Mouse (Mus musculus) c-Kit-negative CD71-positive TER-119-positive erythroid progenitor cells, embryonic 14.5 days (primary cell): Measurements from ENCODE around the gene Pdia2.

Experiments used
- DNase-seq: peaks from one replicate; pipeline ENCODE4 v3.0.0-alpha.2; 2013; ENCODE audit warnings: low read depth, low spot score

Gene Pdia2

DNA sequence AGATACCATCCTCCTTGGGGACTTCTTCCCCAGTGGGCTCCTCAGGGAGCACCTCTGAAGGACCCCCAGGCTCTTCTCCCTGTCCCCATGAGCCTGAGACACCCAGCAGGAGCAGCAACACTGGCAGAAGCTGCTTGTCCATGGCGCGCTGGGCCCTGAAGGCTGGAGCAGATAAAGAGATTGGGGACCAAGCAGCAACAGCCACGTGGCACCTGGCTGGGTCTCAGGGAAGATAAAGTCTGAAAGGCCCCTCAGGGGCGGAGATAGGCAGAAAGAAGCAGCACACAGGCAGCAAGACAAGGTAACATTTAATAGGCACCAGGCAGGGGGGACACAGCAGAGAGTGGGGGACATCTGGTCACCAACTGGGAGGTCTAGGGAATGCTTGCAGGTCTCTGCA, at the start of gene Pdia2:
Gene Pdia2, minus strand, starts transcription at position 196 of the 400 bp plus-strand sequence.
- peak; percentile 38 for DNase-seq

DNA sequence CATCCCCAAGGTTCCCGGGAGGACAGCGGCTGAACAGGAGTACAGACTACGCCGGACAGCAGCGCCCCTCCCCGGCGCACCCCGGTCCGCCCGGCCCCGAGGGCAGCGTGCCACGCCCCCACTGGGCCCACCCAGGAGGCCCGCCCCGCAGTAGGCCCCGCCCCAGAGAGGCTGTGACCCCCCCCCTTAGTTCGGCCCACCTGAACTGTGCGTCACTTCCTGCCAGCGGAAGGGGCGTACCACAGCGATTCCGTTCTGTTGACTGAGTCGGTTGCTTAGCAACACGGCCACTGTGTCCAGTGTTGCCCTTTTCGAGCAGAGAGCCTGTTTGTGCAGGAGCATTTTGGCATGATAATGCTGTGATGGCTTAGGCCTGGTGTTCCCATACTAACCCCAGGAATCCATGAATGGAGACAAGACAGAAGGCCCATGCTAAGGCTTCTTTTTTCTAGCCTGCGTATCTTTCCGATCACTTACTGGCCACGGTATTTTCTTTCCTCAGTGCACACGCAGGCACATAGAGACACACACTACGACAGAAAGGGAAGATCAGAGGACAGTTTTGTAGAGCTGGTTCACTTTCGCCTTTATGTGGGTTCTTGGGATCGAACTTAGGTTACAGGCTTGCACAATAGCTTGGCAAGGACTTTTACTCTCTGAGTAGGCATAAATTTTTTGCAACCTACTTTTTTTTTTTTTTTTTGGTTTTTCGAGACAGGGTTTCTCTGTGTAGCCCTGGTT, 45.4 kb upstream of the Pdia2 start, which contains the start of gene Fam234a:
Gene Fam234a, minus strand, starts transcription at position 142 of the 741 bp plus-strand sequence.
- DNase-seq: peak; percentile 79

DNA sequence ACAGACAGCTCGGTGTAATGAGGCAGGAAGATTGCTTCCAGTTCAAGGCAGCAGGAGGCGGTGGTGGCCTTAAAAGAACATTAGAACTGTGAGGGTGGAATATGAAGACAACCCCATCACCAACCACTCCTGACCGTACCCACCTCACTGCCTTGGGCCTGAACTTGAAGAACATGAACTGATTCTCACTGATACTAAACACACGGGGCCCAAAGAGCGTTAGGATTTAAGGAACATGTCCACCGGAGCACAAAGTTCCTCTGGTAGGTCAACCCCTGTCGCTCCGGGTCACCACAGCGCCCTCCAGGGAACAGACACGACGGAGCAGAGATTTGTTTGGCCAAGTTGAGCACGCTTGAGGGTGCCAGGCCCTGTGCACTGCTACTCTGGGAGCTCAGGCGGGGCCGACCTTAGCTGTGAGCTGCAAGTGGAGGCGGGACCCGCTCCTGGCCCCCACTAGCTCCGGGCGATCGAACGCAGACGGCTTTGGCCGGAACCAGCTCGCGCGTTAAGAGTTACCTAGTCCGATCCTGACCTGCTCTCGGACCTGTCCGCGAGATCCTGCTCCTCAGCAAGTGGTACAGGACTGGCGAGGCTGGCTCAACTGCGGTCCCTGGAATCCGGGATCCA, 44.7 kb upstream of the Pdia2 start:
- no peak for DNase-seq

DNA sequence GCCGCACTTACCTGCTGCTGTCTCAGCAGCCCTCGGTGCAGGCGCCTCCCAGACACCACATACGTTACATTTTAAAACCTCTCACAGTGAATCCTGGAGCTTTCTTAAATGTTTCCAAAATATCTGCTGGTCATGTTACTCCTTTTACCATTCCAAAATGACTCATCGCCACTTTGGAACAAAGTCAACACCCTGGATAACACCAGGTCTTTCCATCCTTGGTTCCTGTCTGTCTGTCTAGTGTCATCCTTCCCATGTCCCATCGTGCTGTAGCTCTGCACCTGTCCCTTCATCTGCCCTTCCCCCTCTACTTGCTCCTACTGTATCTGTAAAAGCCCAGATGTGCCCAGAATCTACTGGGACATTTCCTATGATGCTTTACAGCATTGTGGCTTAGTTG, 42.1 kb upstream of the Pdia2 start:
- DNase-seq: no peak

DNA sequence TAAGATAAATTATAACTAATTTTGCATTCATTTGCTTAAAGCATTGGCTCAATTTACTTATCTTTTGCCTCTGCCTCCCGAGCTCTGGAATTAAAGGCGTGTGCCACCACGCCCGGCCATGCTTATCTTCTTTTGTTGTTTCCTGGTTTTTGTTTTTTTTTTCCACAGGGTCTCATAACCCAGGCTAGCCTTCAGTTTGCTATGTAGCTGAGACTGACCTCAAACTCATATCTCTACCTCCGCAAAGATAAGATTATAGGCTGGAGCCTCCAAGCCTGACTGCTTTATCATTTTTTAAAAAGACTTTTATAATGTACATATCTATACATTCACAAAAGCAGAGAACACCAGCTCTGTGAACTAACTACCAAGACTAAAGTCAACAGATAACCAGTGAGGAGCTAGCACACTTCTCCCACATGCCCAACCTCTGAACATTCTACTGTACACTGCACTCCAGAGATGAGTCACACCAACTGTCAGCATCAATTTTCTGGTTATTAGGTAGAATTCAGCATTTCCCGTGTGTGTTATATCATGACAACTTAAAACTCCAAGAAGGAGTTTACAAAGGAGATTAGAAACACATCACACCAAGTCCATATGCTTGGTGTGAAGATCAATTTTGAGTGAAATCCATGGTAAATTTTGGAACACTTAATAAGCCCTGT, 41.4 kb upstream of the Pdia2 start:
- no peak for DNase-seq

DNA sequence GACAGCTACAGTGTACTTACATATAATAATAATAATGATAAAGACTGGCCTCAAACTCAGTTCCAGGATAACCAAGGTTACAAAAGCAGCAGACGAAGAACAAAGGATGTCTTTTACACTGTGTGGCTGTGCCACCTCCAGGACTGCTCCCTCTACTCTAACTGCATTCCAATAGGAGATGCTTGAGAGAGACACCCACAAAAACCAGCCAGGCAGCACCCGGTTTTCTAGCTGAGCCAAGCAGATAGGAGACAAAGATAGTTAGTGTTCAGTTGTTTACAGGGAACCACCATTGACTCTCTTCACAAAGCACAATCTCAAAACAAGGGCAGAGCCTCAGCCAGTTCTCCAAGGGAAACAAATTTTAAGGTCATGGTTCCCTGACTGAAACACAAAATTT, 40.7 kb upstream of the Pdia2 start:
- no peak for DNase-seq

DNA sequence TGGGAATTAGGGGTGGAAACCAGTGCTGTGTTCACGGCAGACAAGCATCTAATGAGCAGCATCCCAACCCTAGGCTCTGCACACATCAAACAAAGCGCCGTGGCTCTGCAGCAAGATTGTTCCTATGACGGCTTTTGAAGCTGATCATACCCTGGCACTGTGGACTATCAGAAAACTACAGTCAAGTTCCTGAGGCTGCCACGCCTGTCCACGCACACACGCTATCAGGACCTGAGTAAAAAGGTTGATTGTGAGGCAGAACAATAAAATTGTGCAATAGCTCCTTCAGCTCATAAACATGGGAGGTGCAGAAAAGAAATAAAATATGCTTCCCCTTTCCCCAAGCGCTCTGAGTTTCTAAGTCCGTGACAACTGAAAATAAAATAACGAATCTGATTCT, 38.8 kb upstream of the Pdia2 start:
- DNase-seq: no peak

DNA sequence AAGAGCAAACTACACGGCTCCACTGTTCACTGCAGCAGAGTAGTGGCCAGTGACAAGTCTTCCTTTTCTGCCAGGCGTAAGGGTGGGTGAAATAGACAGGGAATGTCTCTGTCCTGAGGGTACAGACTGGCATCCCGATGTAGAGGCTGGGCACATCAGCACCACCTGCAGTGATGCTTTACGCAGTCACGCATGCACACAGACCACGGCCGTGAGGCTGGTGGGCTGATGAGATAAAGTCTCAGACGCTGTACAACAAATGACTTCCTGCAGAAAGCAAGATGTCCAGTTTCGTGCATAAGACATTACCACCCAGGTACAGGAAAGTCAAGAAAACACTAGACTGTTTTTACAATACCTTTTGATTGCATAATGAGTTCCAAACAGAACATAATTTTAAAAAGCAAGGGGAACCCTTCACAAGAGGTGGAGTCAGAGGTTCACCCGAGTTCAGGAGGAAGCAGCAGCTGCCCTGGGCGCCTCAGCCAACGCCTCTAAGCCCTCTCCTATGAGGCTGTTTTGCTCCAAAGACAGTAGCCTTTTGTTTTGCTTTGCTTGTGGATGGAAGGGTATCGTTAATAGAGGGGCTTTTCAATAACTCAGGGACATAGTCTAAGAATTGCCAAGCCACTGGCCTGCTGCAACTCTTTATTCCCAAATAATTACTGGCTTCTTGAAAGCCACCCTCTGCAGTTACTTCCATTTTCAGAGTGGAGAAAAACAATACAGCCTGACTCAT, 36.4 kb upstream of the Pdia2 start:
- no peak for DNase-seq

DNA sequence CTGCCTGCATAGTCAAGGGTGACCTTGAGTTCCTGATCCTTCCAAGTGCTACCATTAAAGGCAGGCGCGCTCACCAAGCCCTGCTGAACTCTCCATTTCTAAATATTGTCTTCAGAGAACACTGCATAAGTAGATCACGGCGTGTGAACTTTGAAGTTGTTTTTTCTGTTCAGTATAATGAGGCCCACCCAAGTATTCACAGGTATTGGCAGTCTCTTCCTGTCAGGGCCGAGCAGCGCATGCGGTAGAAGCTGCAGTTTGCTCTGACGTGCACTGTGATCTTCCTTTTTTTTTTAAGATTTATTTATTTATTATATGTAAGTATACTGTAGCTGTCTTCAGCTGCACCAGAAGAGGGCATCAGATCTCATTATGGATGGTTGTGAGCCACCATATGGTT, 35.5 kb upstream of the Pdia2 start:
- no peak for DNase-seq

DNA sequence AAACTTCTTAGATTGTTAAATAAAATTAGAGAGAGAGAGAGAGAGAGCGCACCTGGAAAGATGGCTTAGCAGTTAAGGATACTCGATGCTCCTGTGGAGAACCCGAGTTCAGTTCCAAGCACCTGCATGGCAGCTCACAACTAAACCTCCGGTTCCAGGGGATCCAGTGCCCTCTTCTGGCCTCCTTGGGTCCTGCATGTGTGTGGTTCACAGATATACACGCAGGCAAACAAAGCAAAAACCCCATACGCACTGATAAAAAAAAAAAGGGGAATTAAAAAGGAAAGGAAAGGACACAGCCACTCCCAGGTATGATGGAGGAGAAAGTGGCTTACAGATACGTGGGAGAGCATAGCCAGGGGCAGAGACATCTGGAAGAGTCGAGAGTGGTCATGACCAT, 34.0 kb upstream of the Pdia2 start:
- no peak for DNase-seq

DNA sequence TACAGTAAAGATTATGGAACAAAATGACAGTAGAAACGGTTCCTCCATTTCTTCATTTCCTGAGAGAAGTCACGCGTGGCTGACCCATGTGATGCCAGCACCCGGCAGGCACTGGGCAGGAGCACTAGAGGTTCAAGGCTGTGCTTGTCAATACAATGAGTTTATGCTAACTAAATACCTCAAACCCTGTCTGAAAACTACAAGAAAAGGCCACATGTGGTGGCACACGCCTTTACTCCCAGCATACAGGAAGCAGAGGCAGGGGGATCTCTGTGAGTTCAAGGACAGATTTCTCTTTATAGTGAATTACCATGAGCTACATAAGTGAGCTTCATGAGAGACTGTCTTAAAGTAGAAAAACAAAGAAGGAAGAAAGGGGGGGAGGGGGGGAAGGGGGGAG, 32.3 kb upstream of the Pdia2 start:
- DNase-seq: no peak

DNA sequence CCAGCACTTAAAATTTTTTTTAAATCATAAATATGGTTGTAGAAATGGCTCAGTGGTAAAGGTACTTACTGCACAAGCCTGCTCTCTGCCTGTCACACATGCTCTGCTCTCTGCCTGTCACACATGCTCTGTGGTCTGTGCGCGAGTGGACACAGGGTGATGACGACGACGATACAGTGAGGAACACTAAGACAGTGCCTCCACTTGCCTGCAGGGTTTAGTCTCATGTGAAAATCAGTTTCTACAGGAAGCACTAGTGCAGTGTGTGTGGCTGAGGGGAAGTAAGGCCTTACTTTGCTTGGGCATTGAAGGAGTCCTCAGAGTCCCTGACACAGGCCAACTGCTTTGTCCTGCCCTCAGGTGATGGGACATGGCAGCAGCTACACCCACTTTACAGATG, 30.9 kb upstream of the Pdia2 start:
- DNase-seq: no peak

DNA sequence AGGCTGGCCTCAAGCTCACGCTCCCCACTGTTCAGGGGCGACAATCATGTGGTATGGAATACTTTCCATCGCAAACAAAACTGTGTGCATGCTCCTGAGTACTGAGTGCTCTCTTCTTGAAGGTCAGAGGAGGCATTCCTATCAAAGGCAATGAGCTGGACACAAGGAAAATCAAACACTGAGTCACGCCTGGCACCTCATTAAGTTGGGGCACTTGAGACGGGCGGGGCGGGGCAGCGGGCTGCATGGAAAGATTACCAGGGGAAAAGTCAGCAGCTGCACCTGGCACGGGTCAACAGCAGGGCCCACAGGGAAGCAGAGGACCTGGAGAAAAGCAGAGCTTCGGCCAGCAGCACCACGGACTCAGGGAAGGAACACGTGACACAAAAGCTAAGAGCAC, 26.3 kb upstream of the Pdia2 start:
- DNase-seq: no peak

DNA sequence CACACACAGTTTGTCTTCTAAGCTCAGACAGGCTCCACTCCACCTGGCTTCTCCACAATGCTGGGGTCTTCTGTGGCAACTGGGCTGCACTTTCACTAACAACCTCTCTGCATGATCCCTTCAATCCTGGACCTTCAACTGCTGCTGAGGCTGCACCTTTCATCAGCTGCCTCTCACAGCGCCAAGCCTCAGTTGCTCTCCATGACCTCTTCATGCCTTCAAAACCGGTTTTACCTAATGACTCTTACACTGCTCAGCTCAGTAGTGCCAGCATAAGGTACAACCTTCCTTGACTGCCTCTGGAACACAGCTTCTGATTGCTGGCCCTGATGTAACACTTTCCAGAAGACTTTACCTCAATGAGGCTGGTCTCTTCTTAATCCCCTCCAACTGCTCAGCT, 22.6 kb upstream of the Pdia2 start:
- DNase-seq: no peak

DNA sequence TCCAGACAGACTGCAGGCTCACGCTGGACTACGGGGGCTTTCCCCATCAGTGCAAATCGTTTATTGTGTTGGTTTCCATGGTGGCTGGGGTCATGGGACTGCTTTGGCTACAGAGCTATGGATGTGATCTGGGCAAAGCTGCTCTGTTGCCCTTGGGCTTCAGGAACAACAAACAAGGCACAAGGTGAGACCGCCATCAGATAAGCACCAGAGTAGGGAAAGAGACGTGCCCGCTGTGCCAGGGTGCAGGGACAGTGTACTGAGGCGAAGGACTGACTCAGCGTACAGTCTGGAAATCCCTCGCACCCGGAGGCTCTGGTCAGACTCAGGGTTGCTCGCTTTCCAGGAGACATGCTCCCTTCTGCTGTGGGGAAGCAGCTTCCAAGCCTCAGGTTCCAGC, 13.8 kb upstream of the Pdia2 start:
- no peak for DNase-seq

DNA sequence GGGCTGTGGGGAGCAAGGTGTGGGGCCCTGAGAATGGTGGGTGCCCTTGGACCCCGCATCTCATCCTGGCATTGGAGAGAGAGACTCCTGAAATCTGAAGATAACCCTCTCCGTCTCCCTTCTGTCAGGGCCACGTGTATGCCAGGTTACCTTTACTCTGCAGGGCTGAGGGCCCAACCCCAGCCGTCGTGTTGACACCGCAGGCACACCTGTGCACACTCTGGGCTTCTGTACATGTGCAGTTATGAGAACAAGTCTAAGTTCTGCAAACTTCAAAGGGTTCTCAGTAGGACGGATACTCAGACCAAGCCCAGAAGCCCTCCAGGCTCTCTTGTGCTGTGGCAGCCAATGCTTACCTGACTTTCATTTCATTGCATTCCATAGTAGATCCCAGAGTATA, 13.4 kb upstream of the Pdia2 start:
- no peak for DNase-seq

DNA sequence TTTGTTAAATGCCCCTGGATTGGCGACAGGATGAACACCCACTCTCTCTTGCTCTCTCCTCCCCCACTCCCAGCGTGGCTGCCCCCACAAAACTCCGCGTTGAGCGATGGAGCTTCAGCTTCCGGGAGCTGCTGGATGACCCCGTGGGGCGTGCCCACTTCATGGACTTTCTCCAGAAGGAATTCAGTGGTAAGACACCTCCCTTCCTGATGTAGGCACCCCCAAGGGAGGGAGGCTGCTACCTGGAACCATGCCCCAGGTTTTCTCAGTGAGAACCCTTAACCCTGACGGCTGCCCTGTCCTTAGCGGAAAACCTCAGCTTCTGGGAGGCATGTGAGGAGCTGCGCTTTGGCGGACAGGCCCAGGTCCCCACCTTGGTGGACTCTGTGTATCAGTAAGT, 8.8 kb upstream of the Pdia2 start, which contains the start of gene Arhgdig:
Gene Arhgdig, minus strand, starts transcription at position 101 of the 400 bp plus-strand sequence.
- DNase-seq: no peak

DNA sequence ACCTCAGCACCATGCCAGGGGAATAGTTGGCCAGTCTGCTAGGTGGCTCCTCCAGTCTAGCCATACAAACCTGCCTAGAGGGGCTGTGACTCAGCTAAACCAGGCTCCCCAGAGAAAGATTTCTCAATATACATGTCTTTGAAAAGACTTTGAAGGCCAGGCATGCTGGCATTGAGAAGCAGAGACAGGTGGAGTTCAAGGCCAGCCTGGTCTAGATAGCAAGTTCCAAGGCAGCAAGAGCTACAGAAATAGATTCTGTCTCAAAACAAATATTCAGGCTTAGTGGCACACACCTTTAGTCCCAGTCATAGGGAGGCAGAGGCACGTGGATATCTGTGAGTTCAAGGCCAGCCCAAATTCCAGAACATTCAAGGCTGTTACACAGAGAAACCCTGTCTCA, 7.5 kb upstream of the Pdia2 start:
- DNase-seq: no peak

DNA sequence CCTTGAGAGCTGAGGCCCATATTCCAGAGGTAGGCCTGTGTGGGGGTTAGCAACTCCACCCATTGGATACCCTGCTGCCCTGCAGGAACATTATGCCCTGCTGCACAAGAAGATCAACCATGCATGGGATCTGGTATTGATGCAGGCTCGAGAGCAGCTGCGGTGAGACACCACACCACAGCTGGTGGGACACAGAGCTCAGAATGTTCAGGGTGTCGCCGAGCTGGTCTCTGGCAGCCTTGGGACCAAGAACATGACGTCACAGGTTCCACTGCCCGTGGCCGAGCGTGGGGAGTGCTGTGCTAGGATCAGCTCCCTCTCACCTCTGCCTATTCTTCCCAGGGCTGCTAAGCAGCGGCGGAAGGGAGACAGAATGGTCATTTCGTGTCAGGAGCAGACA, 5.9 kb upstream of the Pdia2 start:
- no peak for DNase-seq

DNA sequence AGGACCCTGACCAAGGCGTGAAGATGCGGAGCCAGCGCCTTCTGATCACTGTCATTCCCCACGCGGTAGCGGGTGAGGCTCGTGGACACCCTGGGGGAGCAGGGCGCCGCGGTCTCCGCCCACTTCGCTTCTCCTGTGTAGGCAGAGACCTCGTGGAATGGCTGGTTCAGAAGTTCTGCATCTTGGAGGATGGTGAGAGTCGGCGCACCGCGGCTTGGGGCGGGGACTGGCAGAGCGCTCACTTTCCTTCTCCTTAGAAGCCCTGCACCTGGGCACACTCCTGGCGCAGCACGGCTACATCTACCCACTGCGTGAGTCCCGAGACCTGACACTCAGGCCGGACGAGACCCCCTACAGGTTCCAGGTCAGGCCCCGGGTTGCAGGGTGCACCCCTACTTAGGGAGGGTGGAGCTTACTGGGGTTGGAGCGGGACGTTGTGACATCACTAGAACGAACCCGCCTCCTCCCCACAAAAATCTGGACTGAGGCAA, 4.5 kb upstream of the Pdia2 start:
- no peak for DNase-seq

DNA sequence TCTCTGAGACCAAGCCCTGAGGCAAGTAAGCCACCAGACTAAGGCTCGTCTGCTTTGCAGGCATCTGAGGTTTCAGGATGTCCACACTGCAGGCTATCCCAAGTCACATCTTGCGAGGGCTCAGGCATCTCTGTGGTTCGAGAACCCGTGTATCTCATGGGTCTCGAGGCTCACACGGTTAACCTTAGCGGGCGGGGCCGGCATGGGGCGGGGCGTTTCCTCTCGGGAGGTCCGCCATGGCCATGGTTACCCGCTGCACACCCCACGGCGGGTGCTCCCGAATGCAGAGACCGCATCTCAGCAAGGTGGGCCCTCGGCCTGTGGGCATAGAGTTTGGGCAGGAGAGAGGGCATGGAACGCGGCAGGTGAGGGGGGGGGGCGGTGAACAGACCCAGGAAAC, 3.9 kb upstream of the Pdia2 start, which contains the start of gene Rgs11:
Gene Rgs11, plus strand, starts transcription at position 215 of the 400 bp plus-strand sequence.
- DNase-seq: no peak

DNA sequence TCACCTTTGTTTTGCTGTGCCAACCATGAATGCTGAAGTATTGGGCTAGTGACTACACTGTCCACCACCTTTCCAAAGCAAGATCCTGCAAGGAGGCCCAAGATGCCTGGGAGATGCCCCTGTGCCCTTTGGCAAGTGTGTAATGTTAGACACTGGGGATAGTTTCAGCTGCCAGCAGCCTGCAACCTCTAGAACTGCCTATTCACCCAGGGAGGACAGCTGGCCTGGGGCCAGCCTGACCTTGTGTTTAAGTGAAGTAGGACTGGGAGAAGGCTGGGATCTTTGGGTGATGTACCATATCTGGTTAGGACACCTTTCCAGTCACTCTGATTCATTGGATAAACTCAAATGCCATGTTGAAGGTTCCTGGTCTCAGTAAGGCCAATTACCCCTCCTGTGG, 3.1 kb upstream of the Pdia2 start:
- no peak for DNase-seq
